9 mouse cellular contexts compared by ENCODE assay signal in the genomic region with DNA sequence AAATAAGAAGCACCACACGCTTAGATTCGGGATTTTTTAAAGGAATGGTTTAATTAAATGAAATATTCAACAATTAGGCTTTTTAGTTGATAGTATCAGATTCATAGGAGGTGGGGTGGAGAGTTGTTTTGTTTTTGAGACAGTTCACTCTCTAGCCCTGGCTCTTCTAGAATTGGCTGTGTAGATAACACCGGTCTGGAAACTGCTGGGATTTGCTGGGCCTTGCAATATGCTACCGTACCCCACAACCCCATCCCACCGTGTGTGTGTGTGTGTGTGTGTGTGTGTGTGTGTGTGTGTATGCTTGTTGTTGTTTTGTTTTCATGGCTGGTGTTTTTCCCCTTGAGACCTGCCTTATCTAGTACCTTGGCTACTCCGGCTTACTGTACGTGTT. TPM values are rescaled to one million over a fixed set of nuclear protein-coding genes. Genes with fewer than 3 reads are reported as not detected.
DNase-seq lines count a peak whose midpoint lies in the region; ATAC-seq and TF ChIP-seq lines count a peak whose summit lies in the region.
"Had no signal": no experiment of that assay in that cellular context is flagged by ENCODE, and none has a peak within 500 bp of the region (broad histone marks: within the 10 kb centered on the region; RNA-seq: fewer than 3 reads in every experiment).

No protein-coding gene starts in this region.

- H3K36me3 ChIP-seq in lung, embryonic 14.5 days (ENCODE audit: insufficient read depth) = no peaks in the 10 kb centered on the region
- no peaks in the 10 kb centered on the region for H3K36me3 ChIP-seq in limb, embryonic 13.5 days
- no peaks in the 10 kb centered on the region for H3K36me3 ChIP-seq in stomach, postnatal 0 days (ENCODE audit: control insufficient read depth, insufficient read depth, low read length)

- peak; percentile 51 for ATAC-seq in frontal cortex, adult (ENCODE audit: low TSS enrichment)
- ATAC-seq in lung, embryonic 14.5 days (ENCODE audit: insufficient read depth) = no peak
- 0 out of 2 replicates have a peak, but pooled peaks have one; percentile 51 for ATAC-seq in limb, embryonic 13.5 days (ENCODE audit: low FRiP score, low read depth)
- no peak for ATAC-seq in stomach, postnatal 0 days (ENCODE audit: low FRiP score, low TSS enrichment)
- ATAC-seq: inflammation-experienced regulatory T-cells, adult 6 months had no signal

- H3K27ac ChIP-seq in lung, embryonic 14.5 days (ENCODE audit: low read depth) = no peak overlapping the region
- no peak overlapping the region for H3K27ac ChIP-seq in limb, embryonic 13.5 days
- H3K27ac ChIP-seq in stomach, postnatal 0 days (replicated peaks) = no peak overlapping the region

- H3K4me2 ChIP-seq in lung, embryonic 14.5 days = peak overlapping the region; percentile 57
- peak overlapping the region; percentile 63 for H3K4me2 ChIP-seq in limb, embryonic 13.5 days (replicated peaks)
- peak overlapping the region; percentile 38; the same call in 1 of the 2 replicates for H3K4me2 ChIP-seq in stomach, postnatal 0 days (replicated peaks; ENCODE audit: low read depth)

- 40% methylated on average over 7 of the region's 7 CpGs for WGBS in lung, embryonic 14.5 days
- 44% methylated on average over 7 of the region's 7 CpGs for whole genome bisulfite sequencing in limb, embryonic 13.5 days
- 54% methylated on average over 7 of the region's 7 CpGs for WGBS in stomach, postnatal 0 days

- peak overlapping the region; percentile 18 for H3K4me3 ChIP-seq in lung, embryonic 14.5 days (ENCODE audit: low read depth, low read length)
- peak overlapping the region; percentile 38; the same call in 1 of the 2 replicates for H3K4me3 ChIP-seq in limb, embryonic 13.5 days
- H3K4me3 ChIP-seq in stomach, postnatal 0 days (ENCODE audit: low read depth, low read length) = no peak overlapping the region

- H3K9ac ChIP-seq in lung, embryonic 14.5 days = no peak overlapping the region
- no peak overlapping the region for H3K9ac ChIP-seq in limb, embryonic 13.5 days
- H3K9ac ChIP-seq in stomach, postnatal 0 days (ENCODE audit: low read length) = no peak overlapping the region

- no peaks in the 10 kb centered on the region for H3K27me3 ChIP-seq in lung, embryonic 14.5 days (ENCODE audit: insufficient read depth, low read length)
- H3K27me3 ChIP-seq in limb, embryonic 13.5 days = no peaks in the 10 kb centered on the region
- H3K27me3 ChIP-seq in stomach, postnatal 0 days (ENCODE audit: control insufficient read depth, insufficient read depth, low read length) = no peaks in the 10 kb centered on the region

- no peak for TF ChIP-seq CTCF in lung, embryonic 14.5 days (IDR thresholded peaks at IDR 0.05; ENCODE audit: low read depth)
- TF ChIP-seq CTCF in stomach, postnatal 0 days (IDR thresholded peaks at IDR 0.05; ENCODE audit: low read depth) = no peak

- H3K9me3 ChIP-seq in lung, embryonic 14.5 days (ENCODE audit: low read depth, low read length) = no peaks in the 10 kb centered on the region
- no peaks in the 10 kb centered on the region for H3K9me3 ChIP-seq in limb, embryonic 13.5 days
- H3K9me3 ChIP-seq in stomach, postnatal 0 days (ENCODE audit: control insufficient read depth, low read length) = no peaks in the 10 kb centered on the region

- no peaks in the 10 kb centered on the region for H3K4me1 ChIP-seq in lung, embryonic 14.5 days (ENCODE audit: insufficient read depth)
- peaks cover 4% of the 10 kb centered on the region; the same call in 1 of the 2 replicates for H3K4me1 ChIP-seq in limb, embryonic 13.5 days
- H3K4me1 ChIP-seq in stomach, postnatal 0 days (replicated peaks; ENCODE audit: control insufficient read depth, insufficient read depth) = no peaks in the 10 kb centered on the region

- no peak for DNase-seq in frontal cortex, adult 2 months (ENCODE audit: extremely low spot score in 1 of 2, low spot score in 1 of 2)
- DNase-seq in lung, embryonic 14.5 days = no peak
- no peak for DNase-seq in lung, postnatal 25 days (ENCODE audit: low spot score)
- no peak for DNase-seq in stomach, postnatal 0 days (ENCODE audit: low spot score)
- DNase-seq in thymus, postnatal 10 days (ENCODE audit: low spot score in 2 of 2) = no peak
- DNase-seq in cerebellum, postnatal 36 days = no peak

- TF ChIP-seq EP300 in stomach, postnatal 0 days (optimal IDR thresholded peaks at IDR 0.05) = no peak

RNA-seq across cellular contexts. Expression of a gene that starts 14.8 kb away (rescaled TPM):
- 255 and 272 TPM in 2 replicates for polyA plus RNA-seq in frontal cortex, adult 2 months (2012; rRNA removed)
- polyA plus RNA-seq in lung, embryonic 14.5 days (2014; fragmentation: Nextera tagmentation; extraction: Ambion mirVana) = 156 and 170 TPM in 2 replicates
- 156 and 159 TPM in 2 replicates for polyA plus RNA-seq in limb, embryonic 13.5 days (2015; fragmentation: Nextera tagmentation; extraction: Ambion mirVana)
- 31.1 and 36.5 TPM in 2 replicates for polyA plus RNA-seq in stomach, postnatal 0 days (2015; fragmentation: Nextera tagmentation; extraction: Ambion mirVana)

RNA-seq across cellular contexts. Expression of a gene that starts 24.3 kb away (rescaled TPM):
- 3.9 and 4.2 TPM in 2 replicates for polyA plus RNA-seq in frontal cortex, adult 2 months (2012; rRNA removed)
- 3.1 and 3.5 TPM in 2 replicates for polyA plus RNA-seq in lung, embryonic 14.5 days (2014; fragmentation: Nextera tagmentation; extraction: Ambion mirVana)
- 4.2 and 4.6 TPM in 2 replicates for polyA plus RNA-seq in limb, embryonic 13.5 days (2015; fragmentation: Nextera tagmentation; extraction: Ambion mirVana)
- 1.0 and 1.4 TPM in 2 replicates for polyA plus RNA-seq in stomach, postnatal 0 days (2015; fragmentation: Nextera tagmentation; extraction: Ambion mirVana)

Comparison
In these comparisons a context has a peak if more than half of its experiments do, and no peak if none do; other contexts are left out.
1. ATAC-seq: peak in frontal cortex, adult (single experiment) and limb, embryonic 13.5 days (single experiment); none in lung, embryonic 14.5 days (single experiment) and stomach, postnatal 0 days (single experiment).
2. Peak in every context shown above with its lines, with median percentiles within 50 percentile points of each other: H3K4me2 ChIP-seq.